Mouse (Mus musculus) embryonic facial prominence, embryonic 14.5 days (tissue): ENCODE data around the gene Slc38a3. TPM values are rescaled to one million over a fixed set of nuclear protein-coding genes. Genes with fewer than 3 reads are reported as not detected.
"Not testable (repeated sequence)": the region's sequence is repeated elsewhere in the genome, so short reads cannot be mapped to it uniquely, and the experiment has no call there.

Experiments
- ATAC-seq: fragments of 200-750 bp; cut with Nextera tagmentation; 2 replicates; pipeline ENCODE4 v1.8.0; 2017; ENCODE audit warnings: low read depth, moderate number of reproducible peaks, moderate TSS enrichment
- DNase-seq: peaks from one replicate; pipeline ENCODE4 v3.0.0-alpha.2; 2015; ENCODE audit warnings: low spot score
- H3K27ac ChIP-seq: fragments of 300-500 bp; sonication (generic); replicated peaks from 2 replicates; pipeline ENCODE4 v1.5.1; 2014; ENCODE audit warnings: low read depth, mild to moderate bottlenecking, low read length, moderate library complexity
- H3K27me3 ChIP-seq: fragments of 300-500 bp; sonication (generic); replicated peaks from 2 replicates; pipeline ENCODE4 v1.6.1; 2014; ENCODE audit warnings: low read length; ENCODE audit not compliant: control insufficient read depth, insufficient read depth
- H3K36me3 ChIP-seq: fragments of 300-500 bp; sonication (generic); 2 replicates; pipeline ENCODE4 v1.6.1; 2014; ENCODE audit warnings: low read length, mixed read lengths; ENCODE audit not compliant: control insufficient read depth, insufficient read depth
- H3K4me1 ChIP-seq: fragments of 300-500 bp; sonication (generic); 2 replicates; pipeline ENCODE4 v1.6.1; 2014; ENCODE audit warnings: antibody characterized with exemption, low read length; ENCODE audit not compliant: control insufficient read depth, insufficient read depth
- H3K4me2 ChIP-seq: fragments of 300-500 bp; sonication (generic); 2 replicates; pipeline ENCODE4 v1.6.1; 2014; ENCODE audit warnings: low read depth, mild to moderate bottlenecking, low read length, moderate library complexity, mixed read lengths
- H3K4me3 ChIP-seq: fragments of 300-500 bp; sonication (generic); 2 replicates; pipeline ENCODE4 v1.5.1; 2014; ENCODE audit warnings: low read depth, mild to moderate bottlenecking, low read length
- H3K9ac ChIP-seq: fragments of 300-500 bp; sonication (generic); 2 replicates; pipeline ENCODE4 v1.6.1; 2014; ENCODE audit warnings: low read depth, mild to moderate bottlenecking, low read length, moderate library complexity, mixed read lengths
- H3K9me3 ChIP-seq: fragments of 300-500 bp; sonication (generic); 2 replicates; pipeline ENCODE4 v1.6.1; 2016; ENCODE audit warnings: low read length; ENCODE audit not compliant: control insufficient read depth
- WGBS: fragments of 180-500 bp; shearing (Covaris S2); extraction: QIAGEN DNeasy Blood & Tissue Kit; methylation state at CpG from one replicate; pipeline ENCODE4 v1.1.7; 2014; 5-methylcytosine and 5-hydroxymethylcytosine counted together
- polyA plus RNA-seq: library from polyadenylated mRNA; unstranded; fragments of >200 nt; fragmentation: Nextera tagmentation; extraction: Ambion mirVana; gene quantifications from 2 replicates; pipeline ENCODE4 v1.2.1, GENCODE M21; 2014

The Slc38a3 gene
- polyA plus RNA-seq, 1 experiment from 2014 or later, result 7.0 TPM

DNA sequence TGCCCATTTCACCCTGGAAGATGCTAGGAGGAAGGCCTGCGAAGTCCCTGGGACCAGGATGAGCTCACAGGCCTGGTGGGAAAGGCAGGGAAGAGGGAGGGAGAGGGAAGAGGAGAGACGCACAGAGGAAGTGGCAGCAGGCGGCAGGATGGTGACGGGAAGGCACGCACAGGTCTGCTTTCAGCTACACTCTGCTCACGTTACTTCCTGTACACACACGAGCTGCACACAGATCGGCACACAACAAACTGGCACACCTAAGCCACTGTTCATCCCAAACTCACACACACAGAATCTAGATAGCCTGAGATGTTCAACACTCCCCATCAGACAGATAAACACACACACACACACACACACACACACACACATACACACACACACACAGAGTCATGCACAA, 21.1 kb upstream of the Slc38a3 start:
- DNase-seq, result no peak
- 69% methylated on average over 7 of the region's 8 CpGs for WGBS

DNA sequence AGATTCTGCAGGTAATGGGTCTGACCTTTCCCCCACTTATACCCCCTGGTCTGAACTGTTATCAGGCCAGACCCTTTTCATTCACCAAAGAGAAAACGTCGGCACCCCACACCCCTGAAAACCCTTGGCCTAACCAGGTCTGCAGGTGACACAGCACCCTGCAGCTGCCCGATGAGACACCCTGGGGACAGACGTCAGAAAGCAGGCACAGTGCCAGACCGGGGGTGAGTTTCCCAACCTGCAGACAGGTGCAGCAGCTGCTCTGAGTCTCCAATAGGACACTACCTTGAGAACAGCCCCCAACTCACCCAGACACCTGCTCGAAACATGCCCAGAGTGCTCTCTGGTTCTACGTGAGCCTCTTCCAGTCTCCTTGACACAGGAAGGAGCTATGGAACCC, 19.6 kb upstream of the Slc38a3 start:
- Histone ChIP-seq H3K27me3 (no peaks in the 10 kb centered on the region), H3K9ac (no peak overlapping the region), H3K9me3 (no peaks in the 10 kb centered on the region), H3K4me3 (no peak overlapping the region), H3K4me2 (no peak overlapping the region), H3K4me1 (0 out of 2 replicates have a peak, but pooled peaks cover 3% of the 10 kb centered on the region), H3K36me3 (peaks cover 87% of the 10 kb centered on the region), H3K27ac (no peak overlapping the region)
- DNase-seq (no peak), ATAC-seq (no peak)
- WGBS, result 82% methylated on average over 7 of the region's 7 CpGs

More for the DNA sequence above, 21.1 kb upstream of the Slc38a3 start:
- no peak for ATAC-seq
- Histone ChIP-seq H3K27me3 (no peaks in the 10 kb centered on the region), H3K4me1 (0 out of 2 replicates have a peak, but pooled peaks cover 3% of the 10 kb centered on the region), H3K9ac (no peak overlapping the region), H3K36me3 (peaks cover 83% of the 10 kb centered on the region), H3K27ac (no peak overlapping the region), H3K9me3 (no peaks in the 10 kb centered on the region), H3K4me2 (no peak overlapping the region), H3K4me3 (no peak overlapping the region)

DNA sequence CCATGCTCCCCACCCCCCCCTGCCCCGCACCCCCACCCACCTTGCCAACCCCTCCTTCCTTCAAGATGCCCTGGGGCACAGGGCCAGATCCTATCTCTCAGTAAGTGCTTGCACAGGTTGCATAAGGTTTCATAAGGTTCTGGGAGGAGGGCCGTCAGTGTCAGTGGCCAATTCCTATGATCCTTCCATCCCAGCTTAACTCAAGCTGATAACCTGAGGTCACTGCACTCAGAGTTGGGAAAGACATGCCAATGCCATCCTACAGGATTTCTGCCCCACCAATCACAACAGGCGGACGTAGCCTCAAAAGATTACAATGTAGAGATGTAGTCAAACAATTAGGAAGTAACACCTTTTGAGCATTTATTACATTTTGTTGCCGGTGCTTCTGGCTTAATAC, 19.1 kb upstream of the Slc38a3 start:
- Histone ChIP-seq H3K9me3 (no peaks in the 10 kb centered on the region), H3K9ac (no peak overlapping the region), H3K4me3 (no peak overlapping the region), H3K4me2 (no peak overlapping the region), H3K36me3 (peaks cover 88% of the 10 kb centered on the region), H3K27ac (no peak overlapping the region), H3K27me3 (no peaks in the 10 kb centered on the region), H3K4me1 (0 out of 2 replicates have a peak, but pooled peaks cover under 1% of the 10 kb centered on the region)
- DNase-seq, result no peak
- WGBS, result 95% methylated on average over 5 of the region's 5 CpGs
- ATAC-seq, result no peak

DNA sequence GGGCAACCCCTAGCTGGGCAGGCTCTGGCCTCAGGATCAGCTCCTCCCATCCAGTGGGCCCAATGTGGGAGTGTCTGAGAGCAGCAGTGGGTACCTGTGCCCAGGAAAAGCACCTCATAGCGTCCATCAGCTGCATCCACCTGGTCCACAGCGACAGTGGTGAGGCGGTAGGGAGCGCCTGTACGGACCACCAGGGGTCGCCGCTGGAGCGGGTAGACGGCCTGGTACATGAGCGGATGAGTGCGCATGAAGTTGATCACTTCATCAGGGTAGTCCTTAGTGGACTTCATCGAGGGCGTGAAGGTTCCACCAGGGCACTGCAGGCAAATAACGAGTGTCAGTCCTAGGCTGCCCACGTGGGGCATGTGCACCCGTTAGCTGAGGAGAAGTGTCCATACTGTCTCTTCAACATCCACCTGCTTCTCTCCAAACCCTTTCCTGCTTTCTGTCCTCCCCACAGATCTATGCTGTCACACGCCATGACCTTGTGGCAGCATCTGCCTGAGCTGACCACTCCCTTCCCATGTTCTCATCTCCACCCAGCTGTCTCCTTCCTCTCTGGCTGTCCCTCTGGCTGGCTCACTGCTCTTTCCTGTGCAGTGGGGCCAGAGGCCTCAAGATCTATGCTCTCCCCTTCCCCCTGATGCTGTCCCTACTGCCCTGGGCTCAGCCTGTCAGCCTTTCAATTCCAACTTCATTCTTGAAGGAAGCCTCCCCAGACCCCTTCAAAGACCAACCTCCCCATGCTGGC, 16.1 kb upstream of the Slc38a3 start:
- H3K36me3 ChIP-seq, result peaks cover 77% of the 10 kb centered on the region
- H3K9ac ChIP-seq, result no peak overlapping the region
- no peaks in the 10 kb centered on the region for H3K9me3 ChIP-seq
- no peaks in the 10 kb centered on the region for H3K4me1 ChIP-seq
- H3K4me3 ChIP-seq, result no peak overlapping the region
- DNase-seq (peak; percentile 61), ATAC-seq (peak; percentile 82)
- no peak overlapping the region for H3K4me2 ChIP-seq
- H3K27ac ChIP-seq, result no peak overlapping the region
- 47% methylated on average over 16 of the region's 17 CpGs for WGBS
- H3K27me3 ChIP-seq, result no peaks in the 10 kb centered on the region

DNA sequence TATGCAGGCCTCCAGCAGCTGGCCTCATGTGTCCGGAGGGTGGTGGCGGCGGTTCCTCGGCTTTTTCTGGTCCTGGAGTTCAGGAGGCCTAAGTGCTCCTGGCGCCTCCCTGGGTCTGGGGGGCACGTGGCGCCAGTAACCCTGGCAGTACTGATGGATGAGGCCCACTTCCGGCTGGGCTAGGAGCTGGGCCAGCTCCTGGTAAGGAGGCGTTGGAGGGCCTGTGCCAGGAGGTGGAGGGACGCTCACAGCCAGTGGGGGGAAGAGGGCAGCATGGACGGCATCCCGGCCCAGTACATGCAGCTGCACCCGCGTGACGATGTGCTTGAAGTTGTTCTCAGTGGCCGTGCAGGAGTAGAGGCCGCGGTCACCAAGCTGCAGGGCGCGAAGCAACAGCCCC, 13.1 kb upstream of the Slc38a3 start:
- Histone ChIP-seq H3K27ac (no peak overlapping the region), H3K4me2 (no peak overlapping the region), H3K9me3 (no peaks in the 10 kb centered on the region), H3K4me3 (no peak overlapping the region), H3K27me3 (peaks cover 5% of the 10 kb centered on the region), H3K9ac (no peak overlapping the region), H3K36me3 (peaks cover 49% of the 10 kb centered on the region), H3K4me1 (no peaks in the 10 kb centered on the region)
- no peak for DNase-seq
- ATAC-seq, result no peak
- 82% methylated on average over 10 of the region's 20 CpGs for WGBS

DNA sequence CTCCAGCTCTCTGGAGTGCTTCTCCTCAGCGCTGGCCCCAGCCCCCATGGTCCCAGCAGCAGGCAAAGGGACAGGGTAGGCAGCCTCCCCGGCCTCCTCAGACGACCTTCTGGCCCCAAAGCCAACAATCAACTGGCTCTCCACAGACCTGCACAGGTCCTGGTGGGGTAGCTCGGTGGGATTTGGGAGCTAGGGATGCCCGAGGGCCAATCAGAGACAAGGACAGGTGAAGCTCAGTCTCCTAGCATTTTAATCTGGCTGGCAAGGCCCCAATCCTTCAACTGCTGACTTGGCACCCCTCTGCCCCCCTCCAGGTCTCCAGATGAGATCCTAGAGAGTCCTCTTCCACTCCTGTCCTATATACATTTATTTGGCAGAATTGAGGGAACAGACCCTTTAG, 10.2 kb upstream of the Slc38a3 start, which contains the start of gene Gnat1:
Gene Gnat1, minus strand, starts transcription at position 212 of the 400 bp plus-strand sequence.
- Histone ChIP-seq H3K9me3 (no peaks in the 10 kb centered on the region), H3K4me3 (no peak within 1 kb of the TSS), H3K4me2 (no peak within 1 kb of the TSS), H3K27ac (no peak within 1 kb of the TSS), H3K36me3 (peaks cover 28% of the 10 kb centered on the region), H3K9ac (no peak within 1 kb of the TSS), H3K4me1 (0 out of 2 replicates have a peak, but pooled peaks cover 3% of the 10 kb centered on the region), H3K27me3 (peaks cover 30% of the 10 kb centered on the region)
- no peak for ATAC-seq
- DNase-seq, result no peak
- 52% methylated on average over 5 of the region's 5 CpGs for WGBS

DNA sequence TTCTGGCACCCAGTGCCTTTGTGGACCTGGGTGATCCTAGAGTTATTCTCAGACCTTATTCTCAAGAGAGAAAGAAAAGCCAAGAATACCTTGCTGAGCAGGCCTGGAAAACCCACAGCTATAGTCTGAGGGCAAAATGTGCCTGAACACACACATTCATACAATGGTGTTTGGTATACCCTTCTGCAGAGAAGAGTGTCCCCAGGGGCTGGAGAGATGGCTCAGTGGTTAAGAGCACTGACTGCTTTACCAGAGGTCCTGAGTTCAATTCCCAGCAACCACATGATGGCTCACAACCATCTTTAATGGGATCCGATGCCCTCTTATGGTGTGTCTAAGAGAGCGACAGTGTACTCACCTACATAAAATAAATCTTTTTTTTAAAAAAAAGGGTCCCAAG, 9.5 kb upstream of the Slc38a3 start:
- no peak for ATAC-seq
- no peak overlapping the region for H3K4me2 ChIP-seq
- peaks cover 30% of the 10 kb centered on the region for H3K27me3 ChIP-seq
- peaks cover 21% of the 10 kb centered on the region for H3K36me3 ChIP-seq
- 93% methylated on average over 2 of the region's 2 CpGs for WGBS
- no peak for DNase-seq
- H3K9me3 ChIP-seq, result no peaks in the 10 kb centered on the region
- 0 out of 2 replicates have a peak, but pooled peaks cover 3% of the 10 kb centered on the region for H3K4me1 ChIP-seq
- no peak overlapping the region for H3K9ac ChIP-seq
- no peak overlapping the region for H3K4me3 ChIP-seq
- no peak overlapping the region for H3K27ac ChIP-seq

DNA sequence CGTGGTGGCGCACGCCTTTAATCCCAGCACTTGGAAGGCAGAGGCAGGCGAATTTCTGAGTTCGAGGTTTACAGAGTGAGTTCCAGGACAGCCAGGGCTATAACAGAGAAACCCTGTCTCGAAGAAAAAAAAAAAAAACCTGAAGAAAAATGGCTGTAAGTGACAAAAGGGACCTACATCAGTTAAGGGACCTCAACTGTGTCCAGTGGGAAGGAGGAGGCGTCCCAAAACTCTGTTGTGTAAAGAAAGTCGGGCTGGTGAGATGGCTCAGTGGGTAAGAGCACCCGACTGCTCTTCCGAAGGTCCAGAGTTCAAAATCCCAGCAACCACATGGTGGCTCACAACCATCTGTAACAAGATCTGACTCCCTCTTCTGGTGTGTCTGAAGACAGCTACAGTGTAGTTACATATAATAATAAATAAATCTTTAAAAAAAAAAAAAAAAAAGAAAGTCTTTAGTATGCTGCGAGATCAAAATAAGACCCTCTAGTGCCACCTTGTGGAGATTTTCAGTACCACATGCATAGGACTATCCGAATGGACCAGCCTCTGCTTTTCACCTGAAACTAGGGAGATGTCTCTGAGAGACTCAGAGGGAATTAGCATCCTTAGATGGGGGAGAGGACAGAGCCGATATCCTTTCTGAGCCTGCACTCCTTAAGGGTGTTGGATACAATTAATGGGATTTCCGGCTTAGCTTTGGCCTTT, 8.6 kb upstream of the Slc38a3 start:
- DNase-seq, result peak; percentile 80

More for the DNA sequence above, 8.6 kb upstream of the Slc38a3 start:
- 38% methylated on average over 14 of the region's 14 CpGs for WGBS
- peaks cover 13% of the 10 kb centered on the region for H3K36me3 ChIP-seq
- not testable (repeated sequence) for H3K9me3 ChIP-seq, H3K4me2 ChIP-seq, ATAC-seq, H3K9ac ChIP-seq, H3K4me1 ChIP-seq, H3K4me3 ChIP-seq, H3K27ac ChIP-seq
- peaks cover 30% of the 10 kb centered on the region for H3K27me3 ChIP-seq
